In genomic region chr5:131075795-131076194, GRCm38 (mm10) we compare ENCODE assay signal across 20 mouse cellular contexts.
A peak's percentile ranks its signal among the peaks of the same experiment; 100 is the strongest.
DNase-seq lines count a peak whose midpoint lies in the region; ATAC-seq and TF ChIP-seq lines count a peak whose summit lies in the region.
"Had no signal": no experiment of that assay in that cellular context is flagged by ENCODE, and none has a peak within 500 bp of the region (broad histone marks: within the 10 kb centered on the region; RNA-seq: fewer than 3 reads in every experiment).

No protein-coding gene starts in this region.

- TF ChIP-seq POLR2A in cortical plate, adult 2 months (IDR thresholded peaks at IDR 0.05; ENCODE audit: extremely low read depth, insufficient read depth, low read length), result no peak

- ATAC-seq in intestine, postnatal 0 days, result no peak
- no peak for ATAC-seq in intestine, embryonic 15.5 days
- ATAC-seq in midbrain, embryonic 11.5 days (ENCODE audit: low FRiP score), result no peak
- no peak for ATAC-seq in midbrain, embryonic 14.5 days (ENCODE audit: low FRiP score, low TSS enrichment)
- ATAC-seq: activated CD4-positive, CD25-positive, alpha-beta regulatory T cell, adult 4 months; forebrain, embryonic 14.5 days; hindbrain, embryonic 16.5 days had no signal

- no peaks in the 10 kb centered on the region for H3K9me3 ChIP-seq in intestine, postnatal 0 days (ENCODE audit: control insufficient read depth)
- H3K9me3 ChIP-seq in intestine, embryonic 15.5 days, result no peaks in the 10 kb centered on the region
- no peaks in the 10 kb centered on the region for H3K9me3 ChIP-seq in midbrain, embryonic 11.5 days (ENCODE audit: control insufficient read depth, low read length)
- H3K9me3 ChIP-seq in midbrain, embryonic 14.5 days (ENCODE audit: control insufficient read depth, low read length), result no peaks in the 10 kb centered on the region
- H3K9me3 ChIP-seq: embryonic facial prominence, embryonic 10.5 days had no signal

- intact Hi-C loops in heart, postnatal 10 days (cut with DNase I), result no loop called here
- intact Hi-C loops in left cerebral cortex, postnatal 14 days (cut with DNase I), result no loop called here

- peak; percentile 35 for DNase-seq in midbrain, embryonic 11.5 days (ENCODE audit: low spot score, missing footprints)
- DNase-seq in midbrain, embryonic 14.5 days, result no peak
- no peak for DNase-seq in heart, postnatal 10 days
- no peak for DNase-seq in left cerebral cortex, postnatal 14 days (ENCODE audit: low spot score in 2 of 2)
- DNase-seq: adrenal gland, postnatal 14 days; cerebellum, adult 11-12 months; cerebellum, adult 9-10 months; cerebellum, postnatal 25 days; gastrocnemius, postnatal 36 days; heart, adult 11 months; heart, postnatal 4 days had no signal

- 86% methylated on average over 7 of the region's 7 CpGs for WGBS in intestine, postnatal 0 days
- 91% methylated on average over 7 of the region's 7 CpGs for WGBS in intestine, embryonic 15.5 days
- 89% methylated on average over 7 of the region's 7 CpGs for WGBS in midbrain, embryonic 11.5 days
- WGBS in midbrain, embryonic 14.5 days, result 91% methylated on average over 7 of the region's 7 CpGs

- H3K27me3 ChIP-seq in intestine, postnatal 0 days (replicated peaks; ENCODE audit: control insufficient read depth, insufficient read depth, low read length), result no peaks in the 10 kb centered on the region
- H3K27me3 ChIP-seq in intestine, embryonic 15.5 days (replicated peaks), result no peaks in the 10 kb centered on the region
- no peaks in the 10 kb centered on the region for H3K27me3 ChIP-seq in midbrain, embryonic 11.5 days (ENCODE audit: control insufficient read depth, insufficient read depth, low read length)
- H3K27me3 ChIP-seq in midbrain, embryonic 14.5 days (ENCODE audit: control insufficient read depth, insufficient read depth, low read length), result no peaks in the 10 kb centered on the region
- H3K27me3 ChIP-seq: heart, embryonic 13.5 days; hindbrain, embryonic 12.5 days had no signal

- no peaks in the 10 kb centered on the region for H3K4me1 ChIP-seq in intestine, postnatal 0 days (replicated peaks; ENCODE audit: control insufficient read depth, insufficient read depth, low read length)
- no peaks in the 10 kb centered on the region for H3K4me1 ChIP-seq in intestine, embryonic 15.5 days (replicated peaks)
- H3K4me1 ChIP-seq in midbrain, embryonic 11.5 days (ENCODE audit: control insufficient read depth, insufficient read depth, low read length), result no peaks in the 10 kb centered on the region
- no peaks in the 10 kb centered on the region for H3K4me1 ChIP-seq in midbrain, embryonic 14.5 days (ENCODE audit: control insufficient read depth, insufficient read depth, low read length)
- no peaks in the 10 kb centered on the region for H3K4me1 ChIP-seq in cortical plate, adult 2 months (ENCODE audit: control insufficient read depth, insufficient read depth, low read length)
- H3K4me1 ChIP-seq: embryonic facial prominence, embryonic 10.5 days; heart, embryonic 13.5 days; hindbrain, embryonic 12.5 days had no signal

- no peak overlapping the region for H3K27ac ChIP-seq in intestine, postnatal 0 days (ENCODE audit: low read depth, low read length)
- H3K27ac ChIP-seq in intestine, embryonic 15.5 days, result no peak overlapping the region
- H3K27ac ChIP-seq in midbrain, embryonic 11.5 days (ENCODE audit: low read depth, low read length), result no peak overlapping the region
- no peak overlapping the region for H3K27ac ChIP-seq in midbrain, embryonic 14.5 days (replicated peaks; ENCODE audit: low read depth, low read length)
- H3K27ac ChIP-seq in cortical plate, adult 2 months (ENCODE audit: insufficient read depth, low read length), result no peak overlapping the region
- H3K27ac ChIP-seq: embryonic facial prominence, embryonic 10.5 days; heart, embryonic 13.5 days; hindbrain, embryonic 12.5 days had no signal

- H3K4me2 ChIP-seq in intestine, postnatal 0 days (replicated peaks; ENCODE audit: low read depth), result no peak overlapping the region
- no peak overlapping the region for H3K4me2 ChIP-seq in intestine, embryonic 15.5 days (replicated peaks)
- no peak overlapping the region for H3K4me2 ChIP-seq in midbrain, embryonic 11.5 days
- H3K4me2 ChIP-seq in midbrain, embryonic 14.5 days (ENCODE audit: low read length), result no peak overlapping the region
- H3K4me2 ChIP-seq: heart, embryonic 13.5 days; hindbrain, embryonic 12.5 days had no signal

- peak; percentile 23; the same call in 1 of the 2 replicates for TF ChIP-seq CTCF in intestine, postnatal 0 days (IDR thresholded peaks at IDR 0.05; ENCODE audit: low read depth)
- 0 out of 2 replicates have a peak, but pooled peaks have one; percentile 9 for TF ChIP-seq CTCF in cortical plate, adult 2 months (IDR thresholded peaks at IDR 0.05; ENCODE audit: extremely low read depth, insufficient read depth, low read length)

- H3K36me3 ChIP-seq in intestine, postnatal 0 days (ENCODE audit: control insufficient read depth, insufficient read depth), result no peaks in the 10 kb centered on the region
- H3K36me3 ChIP-seq in intestine, embryonic 15.5 days, result no peaks in the 10 kb centered on the region
- no peaks in the 10 kb centered on the region for H3K36me3 ChIP-seq in midbrain, embryonic 11.5 days (ENCODE audit: control insufficient read depth, insufficient read depth, low read length)
- H3K36me3 ChIP-seq in midbrain, embryonic 14.5 days (ENCODE audit: control insufficient read depth, insufficient read depth, low read length), result no peaks in the 10 kb centered on the region
- H3K36me3 ChIP-seq: embryonic facial prominence, embryonic 10.5 days; heart, embryonic 13.5 days; hindbrain, embryonic 12.5 days had no signal

- H3K9ac ChIP-seq in intestine, postnatal 0 days (ENCODE audit: low read depth, low read length), result no peak overlapping the region
- no peak overlapping the region for H3K9ac ChIP-seq in intestine, embryonic 15.5 days
- H3K9ac ChIP-seq in midbrain, embryonic 11.5 days (ENCODE audit: low read length), result no peak overlapping the region
- no peak overlapping the region for H3K9ac ChIP-seq in midbrain, embryonic 14.5 days (replicated peaks; ENCODE audit: low read length)
- H3K9ac ChIP-seq: heart, embryonic 13.5 days; hindbrain, embryonic 12.5 days had no signal

- no peak overlapping the region for H3K4me3 ChIP-seq in intestine, postnatal 0 days (ENCODE audit: low read depth, low read length)
- H3K4me3 ChIP-seq in intestine, embryonic 15.5 days (replicated peaks), result no peak overlapping the region
- H3K4me3 ChIP-seq in midbrain, embryonic 11.5 days (ENCODE audit: low read depth, low read length), result no peak overlapping the region
- no peak overlapping the region for H3K4me3 ChIP-seq in midbrain, embryonic 14.5 days (replicated peaks; ENCODE audit: low read depth, low read length)
- H3K4me3 ChIP-seq in cortical plate, adult 2 months (ENCODE audit: insufficient read depth, low read length), result no peak overlapping the region
- H3K4me3 ChIP-seq: embryonic facial prominence, embryonic 10.5 days; heart, embryonic 13.5 days; hindbrain, embryonic 12.5 days had no signal
